Mouse (Mus musculus): ENCODE measurements around the gene Cox11.

DNA sequence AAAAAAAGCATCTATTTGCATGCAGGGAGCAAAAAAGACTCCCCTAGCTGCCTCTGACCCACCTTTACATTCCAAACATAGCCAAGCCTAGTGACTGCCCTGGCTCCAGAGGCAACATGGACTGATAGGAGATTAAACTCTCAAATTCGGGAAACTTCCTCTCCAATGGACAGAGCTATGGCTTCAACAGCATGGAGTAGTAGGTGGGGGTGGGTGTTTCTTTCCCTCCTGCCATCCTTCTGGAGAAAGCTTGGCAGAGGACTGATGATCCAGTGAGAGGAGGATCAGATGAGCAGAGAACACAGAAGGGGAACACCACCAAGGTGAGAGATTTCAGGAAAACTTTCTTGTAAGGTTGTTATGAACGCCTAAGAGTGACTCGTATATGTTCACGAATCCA lies 14.6 kb downstream of the Cox11 start:
- no peak for TF ChIP-seq TAL1 (IDR thresholded peaks at IDR 0.05; ENCODE audit: low read length)
- TF ChIP-seq GATA1 (IDR thresholded peaks at IDR 0.05; ENCODE audit: low read length), result no peak

All from erythroblast, embryonic 14.5 days (primary cell).